Mouse (Mus musculus): ENCODE measurements around the gene Pam. TPM values are rescaled to one million over a fixed set of nuclear protein-coding genes. Genes with fewer than 3 reads are reported as not detected.

Pam gene
- polyA plus RNA-seq, 1 experiment: 37.0 TPM

DNA sequence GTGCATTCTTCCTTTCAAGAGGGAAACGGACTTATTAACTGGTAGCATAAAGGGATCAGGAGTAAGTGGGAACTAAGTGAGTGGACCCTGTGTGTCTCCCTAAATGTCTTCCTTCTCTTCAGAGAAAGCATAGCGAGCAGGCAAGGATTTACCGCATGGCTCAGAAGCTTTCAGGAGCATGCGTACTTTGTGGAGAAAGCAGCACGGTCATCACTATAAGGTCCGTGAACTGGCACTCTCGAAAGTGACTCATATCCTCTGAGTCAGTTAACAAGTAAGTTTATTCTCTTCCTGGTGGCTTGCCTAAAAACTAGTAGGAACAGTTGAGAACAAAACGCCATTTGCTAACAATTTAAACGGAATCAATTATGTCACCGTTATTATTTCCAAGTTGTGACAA is 184.6 kb downstream of the Pam start:
- H3K4me3 ChIP-seq (ENCODE audit: insufficient read depth, low read length): no peak overlapping the region
- H3K4me1 ChIP-seq (ENCODE audit: control insufficient read depth, insufficient read depth, low read length): peaks cover 12% of the 10 kb centered on the region
- H3K27ac ChIP-seq (ENCODE audit: insufficient read depth, low read depth, low read length): peak overlapping the region; percentile 37
- TF ChIP-seq CTCF (IDR thresholded peaks at IDR 0.05; ENCODE audit: low read depth, low read length): no peak
- TF ChIP-seq POLR2A (IDR thresholded peaks at IDR 0.05; ENCODE audit: borderline replicate concordance, low read depth, low read length): no peak

DNA sequence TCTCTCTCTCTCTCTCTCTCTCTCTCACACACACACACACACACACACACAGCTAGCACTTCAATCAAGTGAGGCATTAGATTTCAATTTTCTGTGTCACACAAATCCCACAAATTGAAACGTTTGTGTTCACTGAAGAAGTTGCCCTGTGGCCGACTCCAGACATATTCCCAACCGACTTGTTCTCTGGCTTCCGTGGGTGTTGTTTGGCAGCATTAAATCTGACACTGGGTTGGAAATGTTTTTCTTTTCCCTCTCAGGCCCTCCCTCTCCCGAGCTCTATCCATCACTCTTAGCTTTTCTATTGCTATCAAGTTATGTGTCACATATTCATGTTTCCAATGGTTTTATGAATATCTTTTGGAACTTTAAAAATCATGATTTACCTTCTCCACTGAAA is 185.9 kb downstream of the Pam start:
- Histone ChIP-seq H3K27ac (ENCODE audit: insufficient read depth, low read depth, low read length) (no peak overlapping the region), H3K4me1 (ENCODE audit: control insufficient read depth, insufficient read depth, low read length) (peaks cover 12% of the 10 kb centered on the region), H3K4me3 (ENCODE audit: insufficient read depth, low read length) (no peak overlapping the region)
- TF ChIP-seq POLR2A (IDR thresholded peaks at IDR 0.05; ENCODE audit: borderline replicate concordance, low read depth, low read length) (no peak), CTCF (IDR thresholded peaks at IDR 0.05; ENCODE audit: low read depth, low read length) (no peak)

DNA sequence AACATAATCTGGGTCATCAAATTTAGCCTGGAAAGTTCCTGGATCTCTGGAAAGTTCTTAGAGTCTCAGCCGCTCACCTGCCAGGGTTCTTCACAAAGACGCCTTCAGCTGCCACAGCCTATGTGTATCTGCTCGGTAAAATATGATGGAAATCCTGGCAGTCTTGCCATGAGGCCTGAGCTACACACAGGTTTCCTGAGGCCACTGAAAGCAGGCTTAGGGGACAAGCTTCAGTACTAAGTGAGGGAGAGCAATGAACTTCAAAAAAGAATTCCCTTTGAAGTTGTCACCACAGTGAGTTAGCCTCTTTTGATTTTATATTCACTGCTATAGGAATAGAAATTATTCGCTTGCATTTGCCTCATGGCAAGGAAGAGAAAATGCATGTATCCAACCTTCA is 186.7 kb downstream of the Pam start:
- TF ChIP-seq POLR2A (IDR thresholded peaks at IDR 0.05; ENCODE audit: borderline replicate concordance, low read depth, low read length) (no peak), CTCF (IDR thresholded peaks at IDR 0.05; ENCODE audit: low read depth, low read length) (no peak)

GRCm38 (mm10) chr1:97903912-97904460 is 191.5 kb downstream of the Pam start:
- no peak overlapping the region for H3K27ac ChIP-seq (ENCODE audit: insufficient read depth, low read depth, low read length)
- TF ChIP-seq POLR2A (IDR thresholded peaks at IDR 0.05; ENCODE audit: borderline replicate concordance, low read depth, low read length): no peak
- TF ChIP-seq CTCF (IDR thresholded peaks at IDR 0.05; ENCODE audit: low read depth, low read length): no peak
- no peaks in the 10 kb centered on the region; the same call in 1 of the 2 replicates for H3K4me1 ChIP-seq (ENCODE audit: control insufficient read depth, insufficient read depth, low read length)
- no peak overlapping the region for H3K4me3 ChIP-seq (ENCODE audit: insufficient read depth, low read length)

More for the DNA sequence above, 186.7 kb downstream of the Pam start:
- Histone ChIP-seq H3K27ac (ENCODE audit: insufficient read depth, low read depth, low read length) (no peak overlapping the region), H3K4me3 (ENCODE audit: insufficient read depth, low read length) (no peak overlapping the region), H3K4me1 (ENCODE audit: control insufficient read depth, insufficient read depth, low read length) (peaks cover 12% of the 10 kb centered on the region)

DNA sequence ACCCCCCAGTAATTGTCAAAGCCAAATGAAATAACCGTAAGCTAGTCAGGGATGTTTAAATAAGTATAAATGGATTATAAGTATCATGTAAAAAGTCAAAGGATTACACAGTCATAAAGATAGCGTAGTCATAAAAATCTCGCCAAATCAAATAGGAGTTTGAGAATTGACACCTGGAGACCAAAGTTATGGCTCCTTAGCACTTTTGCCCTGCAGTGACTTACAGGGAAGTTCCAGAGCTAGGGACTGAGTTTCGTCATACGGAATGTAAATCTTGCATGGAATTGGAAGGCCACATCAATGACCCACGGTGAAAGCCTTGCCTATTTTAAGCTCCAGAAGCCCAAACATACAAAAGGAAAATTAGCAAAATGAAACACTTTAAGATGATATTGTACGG is 192.6 kb downstream of the Pam start:
- TF ChIP-seq CTCF (IDR thresholded peaks at IDR 0.05; ENCODE audit: low read depth, low read length) (no peak), POLR2A (IDR thresholded peaks at IDR 0.05; ENCODE audit: borderline replicate concordance, low read depth, low read length) (no peak)
- Histone ChIP-seq H3K4me1 (ENCODE audit: control insufficient read depth, insufficient read depth, low read length) (no peaks in the 10 kb centered on the region; the same call in 1 of the 2 replicates), H3K27ac (ENCODE audit: insufficient read depth, low read depth, low read length) (no peak overlapping the region), H3K4me3 (ENCODE audit: insufficient read depth, low read length) (no peak overlapping the region)

- no peaks in the 10 kb centered on the region; the same call in 1 of the 2 replicates for H3K4me1 ChIP-seq (ENCODE audit: control insufficient read depth, insufficient read depth, low read length)
- no peak overlapping the region for H3K4me3 ChIP-seq (ENCODE audit: insufficient read depth, low read length)
- TF ChIP-seq CTCF (IDR thresholded peaks at IDR 0.05; ENCODE audit: low read depth, low read length): no peak
- TF ChIP-seq POLR2A (IDR thresholded peaks at IDR 0.05; ENCODE audit: borderline replicate concordance, low read depth, low read length): no peak
- H3K27ac ChIP-seq (ENCODE audit: insufficient read depth, low read depth, low read length): no peak overlapping the region
Observed at GRCm38 (mm10) chr1:97900559-97901153, 194.8 kb downstream of the Pam start.

DNA sequence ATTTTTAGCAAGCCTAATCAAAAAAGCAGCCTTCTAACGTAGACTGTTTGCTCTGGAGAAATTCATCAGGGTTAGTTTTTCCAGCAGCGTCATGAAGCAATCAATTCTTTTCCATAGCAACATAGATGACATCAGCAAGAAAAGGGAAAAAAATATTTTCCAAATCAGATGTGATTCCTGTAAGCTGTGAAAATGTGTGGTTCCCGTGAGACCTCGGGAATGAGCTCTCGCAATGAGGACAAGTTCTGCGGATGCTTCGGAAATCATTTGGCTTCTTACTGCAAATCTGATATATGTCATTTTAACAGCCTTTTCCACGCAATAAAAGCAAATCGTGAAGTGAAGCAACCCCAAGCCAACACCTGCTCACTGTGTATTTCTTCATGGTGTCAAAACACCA is 207.9 kb downstream of the Pam start:
- no peaks in the 10 kb centered on the region for H3K4me1 ChIP-seq (ENCODE audit: control insufficient read depth, insufficient read depth, low read length)
- no peak for TF ChIP-seq POLR2A (IDR thresholded peaks at IDR 0.05; ENCODE audit: borderline replicate concordance, low read depth, low read length)
- TF ChIP-seq CTCF (IDR thresholded peaks at IDR 0.05; ENCODE audit: low read depth, low read length): no peak
- no peak overlapping the region for H3K4me3 ChIP-seq (ENCODE audit: insufficient read depth, low read length)
- H3K27ac ChIP-seq (ENCODE audit: insufficient read depth, low read depth, low read length): no peak overlapping the region

DNA sequence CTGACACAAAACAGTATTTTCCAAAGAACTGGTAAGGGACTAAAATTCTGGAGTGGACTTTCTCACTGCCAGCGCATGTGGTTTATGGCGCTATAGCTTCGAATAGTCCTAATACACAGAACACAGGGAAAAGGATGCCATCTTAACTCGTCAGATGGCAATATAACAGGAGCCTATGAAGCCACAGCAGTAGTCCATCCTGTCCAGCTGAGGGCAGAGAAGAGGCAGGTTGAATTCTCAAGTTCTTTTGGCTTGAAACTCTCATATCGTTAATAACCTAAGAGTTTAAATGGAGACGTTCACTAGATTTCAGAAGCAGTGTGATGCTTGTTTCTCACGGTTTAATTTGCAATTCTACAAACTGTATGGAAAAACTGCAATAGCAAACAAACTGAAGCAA is 211.9 kb downstream of the Pam start:
- Histone ChIP-seq H3K27ac (ENCODE audit: insufficient read depth, low read depth, low read length) (no peak overlapping the region), H3K4me3 (ENCODE audit: insufficient read depth, low read length) (no peak overlapping the region), H3K4me1 (ENCODE audit: control insufficient read depth, insufficient read depth, low read length) (no peaks in the 10 kb centered on the region)
- TF ChIP-seq CTCF (IDR thresholded peaks at IDR 0.05; ENCODE audit: low read depth, low read length): no peak
- no peak for TF ChIP-seq POLR2A (IDR thresholded peaks at IDR 0.05; ENCODE audit: borderline replicate concordance, low read depth, low read length)

GRCm38 (mm10) chr1:97877037-97877436 is 218.4 kb downstream of the Pam start:
- Histone ChIP-seq H3K4me1 (ENCODE audit: control insufficient read depth, insufficient read depth, low read length) (no peaks in the 10 kb centered on the region), H3K4me3 (ENCODE audit: insufficient read depth, low read length) (no peak overlapping the region), H3K27ac (ENCODE audit: insufficient read depth, low read depth, low read length) (no peak overlapping the region)
- TF ChIP-seq POLR2A (IDR thresholded peaks at IDR 0.05; ENCODE audit: borderline replicate concordance, low read depth, low read length) (no peak), CTCF (IDR thresholded peaks at IDR 0.05; ENCODE audit: low read depth, low read length) (no peak)

GRCm38 (mm10) chr1:97873490-97874054 is 221.9 kb downstream of the Pam start:
- no peak overlapping the region for H3K27ac ChIP-seq (ENCODE audit: insufficient read depth, low read depth, low read length)
- no peak overlapping the region for H3K4me3 ChIP-seq (ENCODE audit: insufficient read depth, low read length)
- TF ChIP-seq CTCF (IDR thresholded peaks at IDR 0.05; ENCODE audit: low read depth, low read length): no peak
- no peaks in the 10 kb centered on the region for H3K4me1 ChIP-seq (ENCODE audit: control insufficient read depth, insufficient read depth, low read length)
